Mouse (Mus musculus) heart, postnatal 14 days (tissue): ENCODE data around the gene Hectd4. TPM values are rescaled to one million over a fixed set of nuclear protein-coding genes. Genes with fewer than 3 reads are reported as not detected.

Source experiments
- DNase-seq, 2 experiments: peaks; one replicate each; pipeline ENCODE4 v3.0.0; 2021 to 2022
- intact Hi-C: fragments of 180-260 bp; cut with DNase I; formaldehyde crosslinking; loops from one replicate; pipeline ENCODE4 v1.15.1; 2025
- long read RNA-seq, 2 experiments: library from polyadenylated mRNA; stranded (forward); transcript quantifications; one replicate each; pipeline ENCODE4 v2.0.0; 2021
- total RNA-seq, 2 experiments: library from RNA; stranded (reverse); gene quantifications; 2 replicates each; pipeline ENCODE4 v1.2.3; 2021

Gene Hectd4
- total RNA-seq = 10 to 100 TPM; 25.1 to 27.6 TPM
- long read RNA-seq, experiment 1, partial matches to known transcripts = 4 of 6 reads
- long read RNA-seq, experiment 1, other reads (novel, unspliced or antisense) = 2 of 6 reads
- long read RNA-seq, experiment 2, partial matches to known transcripts = 4 of 4 reads
- long read RNA-seq, experiment 2, other reads (novel, unspliced or antisense) = 0 of 4 reads

DNA sequence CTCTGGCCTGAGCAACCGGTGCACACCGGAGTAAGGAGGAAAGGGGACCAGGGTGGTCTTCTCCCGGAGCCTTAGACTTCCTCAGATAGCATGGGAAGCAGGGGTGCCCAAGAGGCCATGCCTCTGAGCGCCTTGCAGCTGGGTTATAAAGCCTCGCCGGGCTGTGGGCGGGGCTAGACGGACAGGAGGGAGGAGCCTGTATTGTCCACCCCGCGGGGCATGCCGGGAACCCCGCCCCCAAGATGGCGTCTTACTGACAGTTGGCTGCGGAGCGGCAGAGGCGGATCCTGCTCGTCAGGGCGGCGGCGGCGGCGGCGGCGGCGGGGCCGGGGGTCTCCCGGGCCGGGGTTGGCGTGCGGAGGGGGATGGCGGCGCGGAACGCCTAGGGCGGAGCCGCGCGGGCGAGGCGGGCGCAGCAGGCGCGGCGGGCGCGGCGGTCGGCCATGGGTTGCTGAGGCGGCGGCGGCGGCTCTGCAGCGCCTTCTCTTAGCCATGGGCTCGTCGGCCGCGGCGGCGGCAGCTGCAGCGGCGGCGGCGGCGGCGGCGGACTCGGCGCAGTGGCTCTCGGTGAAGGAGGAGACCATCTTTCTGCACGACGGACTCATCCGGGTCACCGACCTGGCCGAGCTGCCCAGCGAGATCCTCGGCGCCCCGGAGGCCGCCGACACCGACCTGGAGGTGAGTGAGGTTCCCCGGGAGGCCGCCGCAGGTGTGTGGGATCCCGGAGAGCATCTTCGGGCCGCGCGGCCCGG, at the start of gene Hectd4:
Gene Hectd4 (plus strand): TSS at position 240 of the 752 bp plus-strand sequence.
- DNase-seq = peak; percentile 98 to 99
- intact Hi-C loops = no loop called here

GRCm38 (mm10) chr5:121172835-121173234, 47.2 kb upstream of the Hectd4 start:
- intact Hi-C loops = no loop called here
- DNase-seq = no peak

DNA sequence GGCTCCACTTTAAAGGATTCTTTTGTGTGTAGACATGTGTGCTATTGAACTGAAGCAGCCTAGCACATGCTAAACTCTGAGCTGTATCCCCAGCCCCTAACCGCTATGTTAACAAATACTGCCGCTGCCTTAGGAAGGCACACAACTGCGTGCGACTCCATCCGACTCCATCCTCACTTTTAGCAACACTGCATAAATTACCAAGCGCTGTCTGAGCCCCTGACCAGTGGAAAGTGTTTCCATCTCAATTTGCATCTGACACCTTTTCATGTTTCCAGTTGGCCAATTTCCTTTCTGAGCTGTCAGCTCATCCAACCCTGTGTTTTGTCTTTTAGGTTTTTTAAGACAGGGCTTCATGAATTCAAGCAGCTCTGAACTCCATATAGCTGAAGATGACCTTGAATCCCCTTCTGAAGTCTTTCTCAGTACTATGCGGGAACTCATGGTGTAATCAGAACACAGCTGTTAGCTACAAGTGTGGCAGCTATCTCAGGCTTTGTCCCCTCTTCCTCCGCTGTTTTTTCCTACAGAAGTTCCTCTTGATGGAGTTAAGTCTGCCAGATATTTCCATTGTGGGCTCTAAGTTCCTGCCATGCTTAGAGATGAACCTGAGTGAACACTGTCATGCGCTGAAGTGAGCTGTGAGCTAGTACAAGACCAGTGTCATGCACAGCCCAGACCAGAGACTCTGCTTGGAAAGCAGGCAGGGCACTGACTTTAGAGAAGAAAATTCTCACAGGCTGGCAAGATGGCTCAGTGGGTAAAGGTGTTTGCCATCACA, 40.8 kb upstream of the Hectd4 start:
- no peak for DNase-seq
- intact Hi-C loops = no loop called here

GRCm38 (mm10) chr5:121183269-121183668, 36.8 kb upstream of the Hectd4 start:
- intact Hi-C loops = loop anchor here (10.0 kb wide), 1 partner anchor 228 kb away; no protein-coding TSS in a partner anchor
- DNase-seq = no peak

DNA sequence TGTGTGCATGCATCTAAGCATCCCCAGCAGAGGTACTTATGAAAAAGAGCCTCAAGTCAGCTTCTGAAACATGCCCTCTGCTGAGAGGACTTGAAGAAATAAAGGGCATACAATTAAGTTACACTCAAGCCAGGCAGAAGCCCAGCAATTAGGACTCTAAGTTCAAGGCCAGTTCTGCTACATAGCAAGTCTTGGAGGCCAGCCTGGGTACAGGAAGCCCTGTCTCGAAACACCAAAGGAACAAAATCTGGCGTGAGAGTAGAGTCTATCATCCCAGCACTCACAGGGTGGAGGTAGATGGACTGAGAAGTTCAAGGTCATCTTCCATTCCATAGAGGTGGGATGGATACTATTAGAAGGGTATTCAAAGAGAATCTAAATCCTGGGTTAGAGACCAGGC, 35.6 kb upstream of the Hectd4 start:
- intact Hi-C loops = loop anchor here (10.0 kb wide), 1 partner anchor 230 kb away; no protein-coding TSS in a partner anchor

GRCm38 (mm10) chr5:121184945-121185551, 35.0 kb upstream of the Hectd4 start:
- intact Hi-C loops = loop anchor here (10.0 kb wide), 1 partner anchor 230 kb away; no protein-coding TSS in a partner anchor
- DNase-seq = no peak

More for the DNA sequence above, 35.6 kb upstream of the Hectd4 start:
- DNase-seq = no peak

DNA sequence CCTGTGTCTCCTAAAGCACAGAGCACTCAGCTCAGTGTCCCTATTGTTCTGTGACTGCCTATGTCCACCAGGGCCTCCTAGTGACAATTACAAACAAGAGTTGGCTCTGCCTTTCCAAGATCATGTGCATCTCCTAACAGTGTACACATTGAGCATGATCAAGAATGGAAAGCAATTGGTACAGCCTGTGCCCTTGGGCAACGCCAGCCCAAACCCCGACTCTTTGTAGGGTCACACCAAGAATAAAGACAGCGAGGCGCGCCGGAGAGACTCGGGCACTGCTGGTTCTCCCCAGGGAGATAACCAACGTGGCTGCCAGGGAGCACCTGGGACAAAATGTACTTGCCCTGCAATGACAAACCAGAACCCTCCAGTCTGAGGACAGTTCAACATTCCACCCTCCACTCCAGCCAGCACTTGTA, 32.4 kb upstream of the Hectd4 start:
- peak; percentile 61 to 65 for DNase-seq
- intact Hi-C loops = loop anchor here (10.0 kb wide), 1 partner anchor 233 kb away; no protein-coding TSS in a partner anchor

DNA sequence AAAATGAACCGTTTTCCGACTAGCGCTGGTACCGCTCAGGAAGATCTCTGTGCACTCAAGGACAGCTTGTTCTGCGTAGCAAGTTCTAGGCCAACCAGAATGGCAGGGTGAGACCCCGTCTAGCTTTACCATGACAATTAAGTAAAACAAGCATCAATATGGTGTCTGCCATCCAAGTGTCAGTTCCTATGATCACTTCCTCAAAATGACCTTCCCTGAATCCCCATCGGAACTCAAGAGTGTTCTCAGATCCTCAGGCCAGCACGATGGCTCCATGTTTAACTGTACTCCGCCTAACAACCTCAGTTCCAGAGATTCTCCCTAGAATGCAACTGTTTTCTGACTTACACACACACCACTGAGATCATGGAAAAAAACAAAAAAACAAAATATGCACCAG, 31.8 kb upstream of the Hectd4 start:
- intact Hi-C loops = loop anchor here (10.0 kb wide), 1 partner anchor 233 kb away; no protein-coding TSS in a partner anchor
- DNase-seq = no peak

DNA sequence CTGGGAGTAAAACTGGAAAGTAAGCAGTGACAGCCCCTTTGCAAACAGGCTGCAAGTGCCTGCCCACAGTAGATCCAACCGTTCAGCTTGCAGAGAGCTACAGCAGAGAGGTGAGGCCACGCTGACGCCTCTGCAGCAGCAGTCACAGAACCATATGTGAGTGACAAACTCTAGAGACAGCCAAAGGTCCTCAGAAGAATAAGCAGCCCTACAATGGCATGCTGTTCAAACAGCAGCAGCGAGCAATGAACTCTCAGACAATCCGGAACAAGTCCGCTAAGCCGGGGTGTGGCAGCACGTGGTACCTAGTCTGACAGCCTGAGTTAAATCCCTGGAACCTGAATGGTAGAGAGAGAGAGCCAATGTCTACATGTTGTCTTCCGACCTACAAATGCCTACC, 30.8 kb upstream of the Hectd4 start:
- intact Hi-C loops = loop anchor here (10.0 kb wide), 1 partner anchor 234 kb away; no protein-coding TSS in a partner anchor
- no peak for DNase-seq

- intact Hi-C loops = no loop called here
Measured at GRCm38 (mm10) chr5:121190210-121190835, 29.7 kb upstream of the Hectd4 start.

DNA sequence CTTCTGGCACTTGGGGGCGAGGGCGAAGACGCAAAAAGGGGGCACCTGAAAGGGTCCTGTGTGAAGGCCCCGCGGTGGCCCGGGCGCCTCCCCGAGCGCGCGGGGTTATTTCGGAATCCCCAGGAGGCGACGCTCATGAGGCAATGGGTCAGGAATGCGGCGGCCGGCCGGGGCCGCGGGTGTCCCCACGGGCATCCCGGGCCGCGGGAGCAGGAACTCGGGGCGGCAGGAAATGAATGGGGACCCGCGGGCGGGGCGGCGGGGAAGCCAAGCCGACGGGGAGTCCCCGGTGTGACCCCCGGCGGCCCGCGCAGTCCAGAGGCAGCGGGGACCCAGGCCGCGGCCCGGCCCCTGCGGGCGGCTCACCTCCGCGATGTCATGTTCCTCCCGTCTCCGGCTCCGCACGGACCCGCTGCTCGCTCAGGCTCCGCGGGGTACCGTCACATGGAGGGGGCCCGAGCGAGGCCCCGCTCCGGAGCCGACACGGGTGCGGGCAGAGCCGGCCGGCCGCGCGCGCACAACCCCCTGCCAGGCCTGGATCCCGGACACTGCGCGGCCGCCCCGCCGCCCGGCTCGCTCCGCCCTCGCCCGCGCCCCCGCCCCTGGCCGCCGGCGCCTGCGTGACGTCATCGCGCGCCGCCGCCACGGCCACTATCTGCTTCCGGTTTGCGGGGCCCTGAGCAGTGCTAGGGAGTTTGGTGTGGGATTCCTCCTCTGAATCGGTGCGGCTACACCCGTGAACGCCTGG, 29.0 kb upstream of the Hectd4 start, which contains the start of gene Ptpn11:
Gene Ptpn11 (minus strand): TSS at position 562 of the 748 bp plus-strand sequence.
- intact Hi-C loops = no loop called here

More at GRCm38 (mm10) chr5:121190210-121190835, 29.7 kb upstream of the Hectd4 start:
- no peak for DNase-seq

DNA sequence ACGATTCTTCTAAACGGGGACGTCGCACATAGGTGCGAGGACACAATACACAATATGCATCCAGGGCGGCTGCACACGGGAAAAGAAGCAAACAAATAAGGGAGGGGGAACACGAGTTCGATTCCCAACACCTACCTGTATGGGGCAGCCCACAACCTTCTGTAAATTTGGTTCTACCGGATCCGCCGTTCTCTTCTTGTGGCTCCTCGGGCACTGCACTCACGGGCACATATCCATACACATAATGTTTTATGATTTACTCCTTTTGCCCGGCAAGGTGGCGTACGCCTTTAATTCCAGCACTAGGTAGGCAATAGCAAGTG, 28.5 kb upstream of the Hectd4 start:
- no peak for DNase-seq
- intact Hi-C loops = no loop called here

More for the DNA sequence above, 29.0 kb upstream of the Hectd4 start, which contains the start of gene Ptpn11:
- peak; percentile 92 for DNase-seq

DNA sequence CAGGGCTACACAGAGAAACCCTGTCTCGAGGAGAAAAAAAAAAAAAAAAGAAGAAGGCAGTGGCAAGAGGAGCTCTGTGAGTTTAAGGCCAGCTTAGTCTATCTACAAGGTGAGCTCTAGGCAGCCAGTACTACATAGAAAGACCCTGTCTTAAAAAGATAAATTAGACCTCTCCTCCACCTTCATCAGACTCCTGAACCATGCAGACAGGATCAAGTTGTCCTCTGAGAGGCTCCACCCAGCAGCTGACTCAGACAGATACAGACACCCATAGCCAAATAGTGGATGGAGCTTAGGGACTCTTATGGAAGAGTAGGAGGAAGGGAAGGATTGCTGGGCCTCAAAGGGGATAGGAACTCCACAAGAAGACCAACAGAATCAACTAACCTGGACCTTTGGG, 25.8 kb upstream of the Hectd4 start:
- intact Hi-C loops = no loop called here
- no peak for DNase-seq

- no peak for DNase-seq
- intact Hi-C loops = no loop called here
Measured at GRCm38 (mm10) chr5:121196764-121197163, 23.3 kb upstream of the Hectd4 start.

DNA sequence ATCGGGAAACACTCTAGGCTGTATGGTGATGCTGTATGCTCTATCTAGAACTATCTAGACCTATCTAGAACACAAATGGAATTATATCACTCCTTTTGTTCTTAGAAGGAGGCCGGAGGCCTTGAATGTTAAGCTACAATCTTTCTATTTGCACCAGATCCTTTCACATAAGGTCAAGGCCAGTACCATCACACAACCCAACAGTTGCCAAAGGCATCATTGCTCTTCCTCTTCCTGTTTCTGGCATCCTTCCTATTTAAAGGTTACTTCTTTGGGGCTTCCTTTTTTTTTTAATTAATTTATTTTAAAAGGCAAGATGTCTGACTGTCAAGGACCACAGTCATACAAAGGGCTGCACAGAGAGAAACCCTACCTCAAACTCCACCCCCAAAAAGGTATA, 22.7 kb upstream of the Hectd4 start:
- intact Hi-C loops = no loop called here

GRCm38 (mm10) chr5:121198376-121198775, 21.6 kb upstream of the Hectd4 start:
- DNase-seq = no peak
- intact Hi-C loops = no loop called here

More for the DNA sequence above, 22.7 kb upstream of the Hectd4 start:
- DNase-seq = no peak

- no peak for DNase-seq
- intact Hi-C loops = no loop called here
Measured at GRCm38 (mm10) chr5:121201739-121202138, 18.3 kb upstream of the Hectd4 start.

DNA sequence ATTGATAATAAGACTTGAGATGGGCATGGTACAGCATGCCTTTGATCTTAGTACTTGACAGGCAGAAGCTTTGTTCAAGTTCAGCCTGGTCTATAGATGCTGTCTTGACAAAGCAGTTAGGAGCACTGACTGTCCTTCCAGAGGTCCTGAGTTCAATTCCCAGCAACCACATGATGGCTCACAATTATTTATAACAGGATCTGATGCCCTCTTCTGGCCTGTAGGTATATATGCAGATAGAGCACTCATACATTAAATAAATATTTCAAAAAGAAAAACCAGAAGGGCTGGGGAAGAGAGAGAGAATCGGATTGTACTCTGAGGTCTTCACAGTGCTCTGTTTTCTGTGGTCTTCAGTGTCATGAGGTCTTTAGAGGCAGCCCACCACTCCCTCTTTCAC, 17.6 kb upstream of the Hectd4 start:
- intact Hi-C loops = no loop called here
- no peak for DNase-seq
